17 mouse cellular contexts compared by ENCODE assay signal in genomic region chr12:112571064-112571463, GRCm38 (mm10). TPM values are rescaled to one million over a fixed set of nuclear protein-coding genes. Genes with fewer than 3 reads are reported as not detected.
A peak's percentile ranks its signal among the peaks of the same experiment; 100 is the strongest.
DNase-seq lines count a peak whose midpoint lies in the region; ATAC-seq and TF ChIP-seq lines count a peak whose summit lies in the region.
"Had no signal": no experiment of that assay in that cellular context is flagged by ENCODE, and none has a peak within 500 bp of the region (broad histone marks: within the 10 kb centered on the region; RNA-seq: fewer than 3 reads in every experiment).

No protein-coding gene starts in this region.

- 62% methylated on average over 6 of the region's 6 CpGs for WGBS in heart, postnatal 0 days
- 59% methylated on average over 6 of the region's 6 CpGs for WGBS in liver, postnatal 0 days (ENCODE audit: insufficient replicate concordance)
- WGBS in liver, embryonic 12.5 days (ENCODE audit: insufficient replicate concordance) = 49% methylated on average over 6 of the region's 6 CpGs
- 64% methylated on average over 6 of the region's 6 CpGs for WGBS in heart, embryonic 10.5 days

- no peaks in the 10 kb centered on the region for H3K9me3 ChIP-seq in heart, postnatal 0 days (replicated peaks; ENCODE audit: control insufficient read depth, low read length)
- H3K9me3 ChIP-seq in liver, postnatal 0 days (ENCODE audit: low read length) = no peaks in the 10 kb centered on the region
- H3K9me3 ChIP-seq in liver, embryonic 12.5 days (replicated peaks) = no peaks in the 10 kb centered on the region
- no peaks in the 10 kb centered on the region for H3K9me3 ChIP-seq in MEL (replicated peaks; ENCODE audit: insufficient read depth, low read length)
- H3K9me3 ChIP-seq in heart, embryonic 10.5 days = no peaks in the 10 kb centered on the region
- H3K9me3 ChIP-seq: embryonic facial prominence, embryonic 12.5 days; neural tube, embryonic 12.5 days had no signal

- H3K4me2 ChIP-seq in heart, postnatal 0 days (ENCODE audit: low read depth, low read length) = no peak overlapping the region
- H3K4me2 ChIP-seq in liver, postnatal 0 days (ENCODE audit: low read depth, low read length) = no peak overlapping the region
- no peak overlapping the region for H3K4me2 ChIP-seq in liver, embryonic 12.5 days
- H3K4me2 ChIP-seq: embryonic facial prominence, embryonic 12.5 days; neural tube, embryonic 12.5 days had no signal

- no peak overlapping the region for H3K9ac ChIP-seq in heart, postnatal 0 days (replicated peaks; ENCODE audit: low read depth, low read length)
- H3K9ac ChIP-seq in liver, postnatal 0 days (replicated peaks) = no peak overlapping the region
- H3K9ac ChIP-seq in liver, embryonic 12.5 days = no peak overlapping the region
- H3K9ac ChIP-seq in MEL (ENCODE audit: control insufficient read depth, low read depth, low read length, poor library complexity, severe bottlenecking) = no peak overlapping the region
- H3K9ac ChIP-seq: embryonic facial prominence, embryonic 12.5 days; neural tube, embryonic 12.5 days had no signal

- TF ChIP-seq RAD21 in MEL (IDR thresholded peaks at IDR 0.05; ENCODE audit: low read depth, low read length) = no peak; the same call in 1 of the 2 replicates

- no peak overlapping the region for H3K4me3 ChIP-seq in heart, postnatal 0 days (ENCODE audit: low read depth, low read length)
- H3K4me3 ChIP-seq in liver, postnatal 0 days (ENCODE audit: low read depth, low read length) = no peak overlapping the region
- no peak overlapping the region for H3K4me3 ChIP-seq in liver, embryonic 12.5 days
- H3K4me3 ChIP-seq in MEL (ENCODE audit: control insufficient read depth in 1 of 2, insufficient read depth in 1 of 2, low read depth in 2 of 2, low read length in 2 of 2) = no peak overlapping the region
- no peak overlapping the region for H3K4me3 ChIP-seq in heart, embryonic 10.5 days
- H3K4me3 ChIP-seq: embryonic facial prominence, embryonic 12.5 days; neural tube, embryonic 12.5 days had no signal

- no peak; the same call in 1 of the 2 replicates for ATAC-seq in heart, postnatal 0 days (ENCODE audit: insufficient read depth, low read depth)
- no peak for ATAC-seq in liver, postnatal 0 days
- ATAC-seq in liver, embryonic 12.5 days = no peak
- peak; percentile 57 for ATAC-seq in megakaryocyte-erythroid progenitor cell, adult 5-6 weeks (replicated peaks; ENCODE audit: low FRiP score, low TSS enrichment, poor library complexity, severe bottlenecking)
- ATAC-seq: midbrain, embryonic 16.5 days had no signal

- no peak for DNase-seq in heart, postnatal 0 days (ENCODE audit: low spot score)
- no peak for DNase-seq in heart, adult 9 months (ENCODE audit: low spot score in 2 of 2)
- DNase-seq in liver, postnatal 0 days = no peak
- peak; percentile 48 for DNase-seq in MEL (ENCODE audit: low read depth, low spot score)
- DNase-seq in ovary, postnatal 14 days (ENCODE audit: low spot score) = no peak
- DNase-seq in heart, embryonic 10.5 days (ENCODE audit: low spot score) = no peak
- DNase-seq: adrenal gland, postnatal 25 days; cerebellum, postnatal 25 days; heart, adult 11 months; kidney, postnatal 10 days had no signal

- peak; percentile 32 for TF ChIP-seq CTCF in heart, postnatal 0 days (IDR thresholded peaks at IDR 0.05; ENCODE audit: low read depth)
- TF ChIP-seq CTCF in liver, postnatal 0 days (IDR thresholded peaks at IDR 0.05; ENCODE audit: low read depth) = peak; percentile 49
- TF ChIP-seq CTCF in MEL (IDR thresholded peaks at IDR 0.05 in 2 of 3, conservative IDR thresholded peaks at IDR 0.05 in 1 of 3; ENCODE audit: control insufficient read depth in 1 of 3, insufficient read depth in 1 of 3, low read depth in 2 of 3, low read length in 3 of 3, poor library complexity in 1 of 3, severe bottlenecking in 1 of 3) = peak in 1 of 3 experiments; percentile 57; a peak in 2 of 6 replicates

- H3K27me3 ChIP-seq in heart, postnatal 0 days (ENCODE audit: control insufficient read depth, insufficient read depth, low read length) = no peaks in the 10 kb centered on the region
- no peaks in the 10 kb centered on the region for H3K27me3 ChIP-seq in liver, postnatal 0 days (ENCODE audit: insufficient read depth, low read length)
- 0 out of 2 replicates have a peak, but pooled peaks cover 4% of the 10 kb centered on the region for H3K27me3 ChIP-seq in liver, embryonic 12.5 days (replicated peaks)
- H3K27me3 ChIP-seq in MEL (ENCODE audit: control insufficient read depth in 1 of 2, insufficient read depth in 2 of 2, low read length in 2 of 2) = 0 out of 4 replicates have a peak, but pooled peaks cover 0 to 3% of the 10 kb centered on the region in 2 experiments
- peaks cover 4% of the 10 kb centered on the region; the same call in 1 of the 2 replicates for H3K27me3 ChIP-seq in heart, embryonic 10.5 days (ENCODE audit: insufficient read depth, poor library complexity, severe bottlenecking)
- H3K27me3 ChIP-seq: embryonic facial prominence, embryonic 12.5 days; neural tube, embryonic 12.5 days had no signal

- no peak for TF ChIP-seq POLR2A in MEL (IDR thresholded peaks at IDR 0.05; ENCODE audit: control insufficient read depth in 1 of 2, insufficient read depth in 1 of 2, low read depth in 1 of 2, low read length in 2 of 2, poor library complexity in 1 of 2)

- no peaks in the 10 kb centered on the region for H3K79me2 ChIP-seq in MEL (ENCODE audit: control insufficient read depth, insufficient read depth, low read length, poor library complexity)

- H3K27ac ChIP-seq in heart, postnatal 0 days (ENCODE audit: low read depth) = no peak overlapping the region
- no peak overlapping the region for H3K27ac ChIP-seq in liver, postnatal 0 days (ENCODE audit: low read depth)
- no peak overlapping the region for H3K27ac ChIP-seq in liver, embryonic 12.5 days
- H3K27ac ChIP-seq in MEL (ENCODE audit: control insufficient read depth, low read depth, low read length) = no peak overlapping the region
- no peak overlapping the region for H3K27ac ChIP-seq in heart, embryonic 10.5 days
- H3K27ac ChIP-seq: embryonic facial prominence, embryonic 12.5 days; macrophage; neural tube, embryonic 12.5 days had no signal

- no peak for TF ChIP-seq EP300 in heart, postnatal 0 days (IDR thresholded peaks at IDR 0.05; ENCODE audit: low read depth)
- TF ChIP-seq EP300 in liver, postnatal 0 days (IDR thresholded peaks at IDR 0.05; ENCODE audit: low read depth) = no peak
- TF ChIP-seq EP300 in MEL (IDR thresholded peaks at IDR 0.05; ENCODE audit: low read depth in 1 of 2, low read length in 2 of 2) = no peak

- no peaks in the 10 kb centered on the region for H3K36me3 ChIP-seq in heart, postnatal 0 days (replicated peaks; ENCODE audit: control insufficient read depth, insufficient read depth, low read length)
- H3K36me3 ChIP-seq in liver, postnatal 0 days (replicated peaks; ENCODE audit: insufficient read depth, low read length) = no peaks in the 10 kb centered on the region
- no peaks in the 10 kb centered on the region for H3K36me3 ChIP-seq in liver, embryonic 12.5 days
- H3K36me3 ChIP-seq in MEL (ENCODE audit: control insufficient read depth in 1 of 2, insufficient read depth in 2 of 2, low read length in 2 of 2) = peaks cover 0 to 7% of the 10 kb centered on the region in 2 experiments; a peak in 2 of 4 replicates
- H3K36me3 ChIP-seq in heart, embryonic 10.5 days = no peaks in the 10 kb centered on the region
- H3K36me3 ChIP-seq: embryonic facial prominence, embryonic 12.5 days; neural tube, embryonic 12.5 days had no signal

- H3K4me1 ChIP-seq in heart, postnatal 0 days (ENCODE audit: control insufficient read depth, insufficient read depth) = no peaks in the 10 kb centered on the region
- H3K4me1 ChIP-seq in liver, postnatal 0 days (ENCODE audit: insufficient read depth) = no peaks in the 10 kb centered on the region
- H3K4me1 ChIP-seq in liver, embryonic 12.5 days = no peaks in the 10 kb centered on the region
- H3K4me1 ChIP-seq in MEL (ENCODE audit: control insufficient read depth in 1 of 2, insufficient read depth in 2 of 2, low read length in 2 of 2) = peaks cover 9% of the 10 kb centered on the region in 2 experiments; a peak in 3 of 4 replicates
- H3K4me1 ChIP-seq in heart, embryonic 10.5 days = peaks cover 7% of the 10 kb centered on the region

RNA-seq across cellular contexts. Expression of gene Inf2, which starts 17.5 kb away (rescaled TPM):
- 15.1 and 17.1 TPM in 2 replicates for total RNA-seq in heart, postnatal 0 days (2014; rRNA removed; ENCODE audit: low replicate concordance)
- 1.8 and 2.7 TPM in 2 replicates for polyA plus RNA-seq in heart, postnatal 0 days (2015; fragmentation: Nextera tagmentation; extraction: Ambion mirVana)
- polyA plus RNA-seq in liver, postnatal 0 days (2015; fragmentation: Nextera tagmentation; extraction: Ambion mirVana) = 1.8 and 1.9 TPM in 2 replicates
- 2.2 and 2.7 TPM in 2 replicates for polyA plus RNA-seq in liver, embryonic 12.5 days (2016; fragmentation: Nextera tagmentation; extraction: Ambion mirVana)
- 23.2 and 26.1 TPM in 2 replicates for total RNA-seq in MEL (2012; rRNA removed)
- 100 to 1,000 TPM in 1 of 2 experiments, 10 to 100 TPM in 1; 55.7 to 122 TPM for polyA plus RNA-seq in MEL (2012; ENCODE audit: insufficient read depth in 1 of 2, insufficient read length in 2 of 2, low read depth in 1 of 2, low replicate concordance in 2 of 2, missing spikeins in 1 of 2)
- total RNA-seq in megakaryocyte-erythroid progenitor cell, adult 5-6 weeks (2014; fragmentation: Nextera tagmentation) = 10.8 and 11.3 TPM in 2 replicates
- total RNA-seq in megakaryocyte-erythroid progenitor cell, adult 5-6 weeks (2017) = 2.4 and 4.6 TPM in 2 replicates
- 3.5 and 5.6 TPM in 2 replicates for polyA plus RNA-seq in heart, embryonic 10.5 days (2016; fragmentation: Nextera tagmentation; extraction: Ambion mirVana)

RNA-seq across cellular contexts. Expression of gene Adssl1, which starts 48.8 kb away (rescaled TPM):
- total RNA-seq in heart, postnatal 0 days (2014; rRNA removed; ENCODE audit: low replicate concordance) = 86.8 and 106 TPM in 2 replicates
- 159 and 176 TPM in 2 replicates for polyA plus RNA-seq in heart, postnatal 0 days (2015; fragmentation: Nextera tagmentation; extraction: Ambion mirVana)
- 22.8 and 24.4 TPM in 2 replicates for polyA plus RNA-seq in liver, postnatal 0 days (2015; fragmentation: Nextera tagmentation; extraction: Ambion mirVana)
- polyA plus RNA-seq in liver, embryonic 12.5 days (2016; fragmentation: Nextera tagmentation; extraction: Ambion mirVana) = 5.2 and 5.6 TPM in 2 replicates
- total RNA-seq in MEL (2012; rRNA removed) = 36.0 and 58.2 TPM in 2 replicates
- polyA plus RNA-seq in MEL (2012; ENCODE audit: insufficient read depth in 1 of 2, insufficient read length in 2 of 2, low read depth in 1 of 2, low replicate concordance in 2 of 2, missing spikeins in 1 of 2) = 10 to 100 TPM in 1 of 2 experiments, not detected in 1; 63.9 TPM
- total RNA-seq in megakaryocyte-erythroid progenitor cell, adult 5-6 weeks (2014; fragmentation: Nextera tagmentation) = 3.7 and 6.2 TPM in 2 replicates
- 5.0 and 5.8 TPM in 2 replicates for total RNA-seq in megakaryocyte-erythroid progenitor cell, adult 5-6 weeks (2017)
- 57.2 and 99.3 TPM in 2 replicates for polyA plus RNA-seq in heart, embryonic 10.5 days (2016; fragmentation: Nextera tagmentation; extraction: Ambion mirVana)

RNA-seq across cellular contexts. Expression of gene Tmem179, which starts 54.5 kb away (rescaled TPM):
- 0.85 TPM in 1 of 2 replicates, not detected in the other for total RNA-seq in heart, postnatal 0 days (2014; rRNA removed; ENCODE audit: low replicate concordance)
- polyA plus RNA-seq in heart, postnatal 0 days (2015; fragmentation: Nextera tagmentation; extraction: Ambion mirVana) = 0.14 and 0.27 TPM in 2 replicates
- polyA plus RNA-seq in liver, postnatal 0 days (2015; fragmentation: Nextera tagmentation; extraction: Ambion mirVana) = not detected in 2 replicates
- 0.31 and 0.38 TPM in 2 replicates for polyA plus RNA-seq in liver, embryonic 12.5 days (2016; fragmentation: Nextera tagmentation; extraction: Ambion mirVana)
- 0.08 TPM in 1 of 2 replicates, not detected in the other for total RNA-seq in MEL (2012; rRNA removed)
- polyA plus RNA-seq in MEL (2012; ENCODE audit: insufficient read depth in 1 of 2, insufficient read length in 2 of 2, low read depth in 1 of 2, low replicate concordance in 2 of 2, missing spikeins in 1 of 2) = under 1 TPM in 1 of 2 experiments, not detected in 1; 0.10 TPM
- not detected in 2 replicates for total RNA-seq in megakaryocyte-erythroid progenitor cell, adult 5-6 weeks (2014; fragmentation: Nextera tagmentation)
- total RNA-seq in megakaryocyte-erythroid progenitor cell, adult 5-6 weeks (2017) = not detected in 2 replicates
- polyA plus RNA-seq in heart, embryonic 10.5 days (2016; fragmentation: Nextera tagmentation; extraction: Ambion mirVana) = 1.2 and 1.5 TPM in 2 replicates
- total RNA-seq: heart, postnatal 25 days had no signal
- polyA plus RNA-seq: macrophage had no signal
